Mouse (Mus musculus): ENCODE results near the gene a. TPM values are rescaled to one million over a fixed set of nuclear protein-coding genes. Genes with fewer than 3 reads are reported as not detected.

a gene
- total and polyA plus RNA-seq, 2 experiments from 2014 or later: 0.90 to 2.9 TPM

- H3K4me3 ChIP-seq (ENCODE audit: low read depth, low read length): no peak overlapping the region
- H3K9ac ChIP-seq: no peak overlapping the region
- no peak overlapping the region for H3K4me2 ChIP-seq (ENCODE audit: low read depth)
- WGBS: 48% methylated on average over 17 of the region's 17 CpGs
- ATAC-seq: no peak
- H3K9me3 ChIP-seq (ENCODE audit: low read length): no peaks in the 10 kb centered on the region
- H3K27me3 ChIP-seq (ENCODE audit: insufficient read depth, low read length): no peaks in the 10 kb centered on the region
- H3K4me1 ChIP-seq (ENCODE audit: insufficient read depth): no peaks in the 10 kb centered on the region
- H3K27ac ChIP-seq (ENCODE audit: low read depth, low read length): no peak overlapping the region
- no peak for TF ChIP-seq CTCF (IDR thresholded peaks at IDR 0.05; ENCODE audit: low read depth)
- H3K36me3 ChIP-seq (ENCODE audit: insufficient read depth): no peaks in the 10 kb centered on the region
- no peak for DNase-seq
These were observed 8.1 kb upstream of the a start for GRCm38 (mm10) chr2:154782856-154783650.

DNA sequence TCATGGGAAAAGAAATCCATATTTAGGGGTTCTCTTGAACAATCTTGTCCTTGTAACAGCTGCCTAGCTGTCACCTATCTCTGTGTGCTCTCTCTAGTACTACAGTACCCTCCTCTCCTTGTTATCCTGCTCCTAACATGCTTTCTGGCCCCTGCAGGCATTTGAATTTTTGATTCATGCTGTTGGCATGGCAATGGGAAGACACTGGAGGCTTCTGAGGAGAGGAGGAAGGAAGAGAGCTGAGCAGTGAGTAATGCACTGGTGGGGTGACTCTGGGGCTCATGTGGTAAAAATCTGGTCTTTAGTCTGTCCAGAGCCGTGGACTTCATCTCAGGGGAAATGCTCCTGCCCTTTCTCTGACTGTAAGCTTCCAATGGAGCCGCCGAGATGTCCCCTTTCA is 5.9 kb upstream of the a start:
- WGBS: 73% methylated on average over 3 of the region's 3 CpGs
- Histone ChIP-seq H3K9ac (no peak overlapping the region), H3K9me3 (ENCODE audit: low read length) (no peaks in the 10 kb centered on the region), H3K27ac (ENCODE audit: low read depth, low read length) (no peak overlapping the region), H3K4me2 (ENCODE audit: low read depth) (no peak overlapping the region), H3K36me3 (ENCODE audit: insufficient read depth) (no peaks in the 10 kb centered on the region), H3K27me3 (ENCODE audit: insufficient read depth, low read length) (no peaks in the 10 kb centered on the region), H3K4me1 (ENCODE audit: insufficient read depth) (peaks cover 3% of the 10 kb centered on the region; the same call in 1 of the 2 replicates), H3K4me3 (ENCODE audit: low read depth, low read length) (no peak overlapping the region)
- DNase-seq (peak; percentile 29), ATAC-seq (peak; percentile 78)
- no peak for TF ChIP-seq CTCF (IDR thresholded peaks at IDR 0.05; ENCODE audit: low read depth)

DNA sequence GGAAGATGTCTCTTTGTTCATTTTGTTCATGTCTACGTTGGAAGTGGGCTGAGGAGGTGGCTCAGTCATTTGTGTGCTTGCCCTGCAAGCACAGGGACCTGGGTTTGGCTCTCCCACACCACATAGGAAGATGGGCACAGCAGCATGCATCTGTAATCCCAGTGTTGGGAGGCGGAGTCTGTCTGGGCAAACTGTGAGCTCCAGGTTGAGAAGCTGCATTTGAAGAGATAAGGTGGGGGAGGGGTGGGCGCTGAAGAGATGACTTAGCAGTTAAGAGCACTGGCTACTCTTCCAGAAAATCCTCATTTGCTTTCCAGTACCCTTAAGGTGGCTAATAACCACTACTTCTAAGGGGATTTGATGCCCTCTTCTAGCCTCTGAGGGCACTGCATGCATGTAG is 5.0 kb upstream of the a start:
- WGBS: 40% methylated on average over 3 of the region's 3 CpGs
- no peak for ATAC-seq

DNA sequence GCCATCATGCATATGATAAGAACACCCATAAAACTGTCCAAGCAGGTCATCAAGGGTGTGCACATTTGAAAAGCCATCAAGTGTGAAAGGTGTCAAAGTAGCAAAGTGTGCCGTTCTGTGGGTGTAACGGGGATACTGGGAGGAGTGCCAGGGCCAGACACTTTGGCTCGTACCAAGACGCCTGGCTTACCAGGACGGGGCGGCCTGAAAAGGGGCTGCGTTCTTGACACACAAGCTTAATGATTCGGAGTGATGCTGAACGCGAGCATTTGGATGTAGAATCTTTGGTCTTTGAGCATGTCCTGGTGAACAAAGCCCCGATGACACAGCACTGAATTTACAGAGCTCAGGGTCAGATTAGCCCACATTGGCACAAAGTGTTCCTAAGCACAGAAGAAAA is 4.4 kb upstream of the a start:
- H3K36me3 ChIP-seq (ENCODE audit: insufficient read depth): no peaks in the 10 kb centered on the region
- no peak for TF ChIP-seq CTCF (IDR thresholded peaks at IDR 0.05; ENCODE audit: low read depth)
- no peaks in the 10 kb centered on the region for H3K27me3 ChIP-seq (ENCODE audit: insufficient read depth, low read length)
- no peak overlapping the region for H3K4me2 ChIP-seq (ENCODE audit: low read depth)
- 36% methylated on average over 11 of the region's 11 CpGs for WGBS
- H3K4me3 ChIP-seq (ENCODE audit: low read depth, low read length): no peak overlapping the region
- no peak overlapping the region for H3K27ac ChIP-seq (ENCODE audit: low read depth, low read length)
- DNase-seq: no peak
- H3K4me1 ChIP-seq (ENCODE audit: insufficient read depth): peaks cover 3% of the 10 kb centered on the region; the same call in 1 of the 2 replicates
- no peaks in the 10 kb centered on the region for H3K9me3 ChIP-seq (ENCODE audit: low read length)
- no peak overlapping the region for H3K9ac ChIP-seq
- ATAC-seq: no peak

More for the DNA sequence above, 5.0 kb upstream of the a start:
- no peak overlapping the region for H3K4me3 ChIP-seq (ENCODE audit: low read depth, low read length)
- H3K4me1 ChIP-seq (ENCODE audit: insufficient read depth): peaks cover 3% of the 10 kb centered on the region; the same call in 1 of the 2 replicates
- TF ChIP-seq CTCF (IDR thresholded peaks at IDR 0.05; ENCODE audit: low read depth): no peak
- no peak for DNase-seq
- no peak overlapping the region for H3K9ac ChIP-seq
- no peak overlapping the region for H3K27ac ChIP-seq (ENCODE audit: low read depth, low read length)
- H3K9me3 ChIP-seq (ENCODE audit: low read length): no peaks in the 10 kb centered on the region
- H3K4me2 ChIP-seq (ENCODE audit: low read depth): no peak overlapping the region
- H3K27me3 ChIP-seq (ENCODE audit: insufficient read depth, low read length): no peaks in the 10 kb centered on the region
- no peaks in the 10 kb centered on the region for H3K36me3 ChIP-seq (ENCODE audit: insufficient read depth)

DNA sequence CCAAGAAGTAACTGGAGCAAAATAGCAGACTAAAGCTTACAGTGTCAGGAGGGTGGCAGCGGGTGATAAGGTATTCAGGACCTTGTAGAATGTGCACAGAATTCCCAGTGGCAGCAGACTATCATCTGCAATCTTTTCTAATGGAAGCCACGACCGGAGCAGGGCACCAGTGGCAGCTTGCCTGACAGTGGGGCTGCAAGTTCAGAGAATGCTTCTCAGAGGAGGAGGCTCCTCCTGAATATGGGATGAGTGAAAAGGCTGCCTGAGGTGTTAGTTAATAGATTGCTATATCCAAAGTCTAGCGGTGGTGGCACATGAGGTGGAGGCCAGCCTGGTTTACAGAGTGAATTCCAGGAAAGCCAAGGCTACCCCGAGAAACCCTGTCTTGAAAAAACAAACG is 1.8 kb upstream of the a start:
- Histone ChIP-seq H3K4me2 (ENCODE audit: low read depth) (no peak overlapping the region), H3K27ac (ENCODE audit: low read depth, low read length) (no peak overlapping the region), H3K36me3 (ENCODE audit: insufficient read depth) (no peaks in the 10 kb centered on the region), H3K4me1 (ENCODE audit: insufficient read depth) (peaks cover 15% of the 10 kb centered on the region), H3K27me3 (ENCODE audit: insufficient read depth, low read length) (no peaks in the 10 kb centered on the region), H3K9ac (no peak overlapping the region), H3K4me3 (ENCODE audit: low read depth, low read length) (no peak overlapping the region), H3K9me3 (ENCODE audit: low read length) (no peaks in the 10 kb centered on the region)
- no peak for DNase-seq
- no peak for TF ChIP-seq CTCF (IDR thresholded peaks at IDR 0.05; ENCODE audit: low read depth)
- no peak for ATAC-seq
- WGBS: 72% methylated on average over 6 of the region's 6 CpGs

DNA sequence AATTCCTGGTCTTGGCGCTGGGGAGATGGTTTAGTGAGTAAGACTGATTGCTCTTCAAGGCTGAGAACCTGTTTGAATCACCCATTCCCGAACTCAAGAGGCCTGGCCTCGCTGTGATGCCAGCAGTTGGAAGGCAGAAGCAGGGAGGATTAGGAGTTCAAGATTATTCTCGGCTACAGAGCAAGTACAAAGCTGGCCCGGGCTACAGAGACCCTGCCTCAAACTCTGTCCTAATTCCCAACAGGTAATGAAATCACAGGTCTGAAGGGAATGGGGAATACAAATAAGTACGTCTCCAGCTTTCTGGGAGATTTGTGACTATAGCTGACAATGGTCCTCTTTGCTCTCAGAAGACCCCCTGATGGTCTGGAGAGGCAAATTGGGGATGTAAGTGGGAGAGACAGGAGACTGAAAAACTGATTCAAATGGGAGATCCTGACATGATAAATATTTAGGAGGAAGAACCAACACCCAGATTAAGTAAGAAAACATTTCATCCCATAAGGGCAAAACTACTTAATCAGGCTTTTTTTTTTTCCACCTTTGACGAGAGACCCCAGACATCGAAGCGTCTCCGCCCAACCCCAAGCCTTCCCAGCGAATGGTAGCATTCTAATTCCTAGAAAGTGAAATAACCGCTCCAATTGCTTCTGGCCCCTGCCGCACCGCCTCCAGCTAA is 1.1 kb upstream of the a start:
- Histone ChIP-seq H3K9me3 (ENCODE audit: low read length) (no peaks in the 10 kb centered on the region), H3K9ac (peak overlapping the region; percentile 58), H3K27me3 (ENCODE audit: insufficient read depth, low read length) (no peaks in the 10 kb centered on the region), H3K36me3 (ENCODE audit: insufficient read depth) (no peaks in the 10 kb centered on the region), H3K4me3 (ENCODE audit: low read depth, low read length) (peak overlapping the region; percentile 99), H3K4me2 (ENCODE audit: low read depth) (peak overlapping the region; percentile 68), H3K27ac (ENCODE audit: low read depth, low read length) (peak overlapping the region; percentile 99), H3K4me1 (ENCODE audit: insufficient read depth) (peaks cover 15% of the 10 kb centered on the region)
- DNase-seq (peak; percentile 17), ATAC-seq (no peak)
- TF ChIP-seq CTCF (IDR thresholded peaks at IDR 0.05; ENCODE audit: low read depth): no peak
- WGBS: 6% methylated on average over 14 of the region's 14 CpGs

Data from forebrain, postnatal 0 days (tissue).